Mouse (Mus musculus) kidney, adult 2 months (tissue): ENCODE results near the gene Slc7a11.

Experiments used
- CTCF ChIP-seq: fragments of 200-500 bp; conservative IDR thresholded peaks from 2 replicates; pipeline ENCODE4 v1.5.1; 2011; ENCODE audit warnings: low read depth, mild to moderate bottlenecking, control low read depth, low read length, moderate library complexity, mixed read lengths; ENCODE audit not compliant: insufficient read depth, insufficient read length
- POLR2A ChIP-seq: fragments of 200-500 bp; IDR thresholded peaks from one replicate; pipeline ENCODE4 v1.6.1; 2011; ENCODE audit warnings: low read depth, low read length, control low read depth

DNA sequence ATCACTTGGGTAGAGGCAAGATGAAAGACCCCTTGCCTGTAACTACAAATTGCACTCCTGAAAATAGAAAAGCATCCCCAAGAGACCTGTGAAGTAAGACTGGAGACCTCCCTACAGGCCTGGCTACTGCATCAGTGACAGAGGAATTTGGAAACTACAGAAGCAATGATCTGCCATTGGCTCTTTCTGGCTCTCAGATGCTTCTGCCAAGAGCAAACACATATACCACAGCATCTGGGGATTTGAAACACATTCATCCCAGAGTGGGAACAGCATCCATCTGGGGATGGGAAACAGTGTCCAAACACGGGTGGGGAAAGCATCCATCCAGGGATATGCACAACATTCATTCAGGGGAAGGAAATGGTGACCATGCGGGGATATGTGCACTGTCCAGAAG is 313.1 kb downstream of the Slc7a11 start:
- TF ChIP-seq POLR2A (no peak), CTCF (no peak)
